ENCODE assay signal across 9 mouse cellular contexts in the genomic region with DNA sequence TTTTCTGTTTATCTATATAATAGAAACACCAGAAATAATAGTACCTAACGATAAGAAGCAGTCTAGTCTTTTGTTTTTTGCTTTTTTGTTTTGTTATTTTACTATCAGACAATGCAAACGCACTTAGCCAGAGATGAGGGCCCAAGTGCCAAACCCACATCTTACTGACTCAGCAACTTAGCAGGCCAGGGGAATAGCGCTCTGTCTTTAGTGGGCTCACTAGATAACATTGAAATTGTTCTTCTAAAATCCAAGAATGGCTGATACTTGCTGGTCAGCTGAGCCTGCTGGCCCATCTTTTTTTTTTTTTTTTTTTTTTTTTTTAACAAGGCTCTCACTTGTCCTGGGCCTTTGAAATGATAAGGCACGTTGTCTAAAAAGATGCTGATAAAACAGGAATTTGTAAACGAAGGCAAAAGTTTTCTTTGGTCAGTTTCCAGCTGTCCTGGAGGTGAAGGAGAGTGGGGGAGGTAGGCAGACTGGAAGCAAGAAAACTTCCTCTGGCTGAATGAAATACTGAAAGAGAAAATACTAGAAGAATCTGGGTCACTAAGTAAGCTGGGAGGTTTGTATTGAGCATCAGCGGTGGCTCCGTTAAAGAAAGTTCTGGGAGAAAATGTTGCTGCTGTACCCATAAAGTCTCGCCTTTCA.
DNase-seq lines count a peak whose midpoint lies in the region; ATAC-seq and TF ChIP-seq lines count a peak whose summit lies in the region.
"Had no signal": no experiment of that assay in that cellular context is flagged by ENCODE, and none has a peak within 500 bp of the region (broad histone marks: within the 10 kb centered on the region; RNA-seq: fewer than 3 reads in every experiment).

No protein-coding gene starts in this region.

- no peaks in the 10 kb centered on the region for H3K9me3 ChIP-seq in kidney, embryonic 15.5 days (replicated peaks)
- H3K9me3 ChIP-seq in heart, embryonic 11.5 days (replicated peaks; ENCODE audit: control insufficient read depth, low read length) = no peaks in the 10 kb centered on the region
- H3K9me3 ChIP-seq in liver, embryonic 16.5 days (replicated peaks; ENCODE audit: control insufficient read depth, low read length) = no peaks in the 10 kb centered on the region

- H3K4me2 ChIP-seq in kidney, embryonic 15.5 days = peak overlapping the region; percentile 33
- H3K4me2 ChIP-seq in heart, embryonic 11.5 days = peak overlapping the region; percentile 56
- no peak overlapping the region for H3K4me2 ChIP-seq in liver, embryonic 16.5 days (ENCODE audit: low read depth, low read length)

- TF ChIP-seq CTCF in left cerebral cortex, adult 2 months (IDR thresholded peaks at IDR 0.05) = no peak

- no peaks in the 10 kb centered on the region for H3K27me3 ChIP-seq in kidney, embryonic 15.5 days
- H3K27me3 ChIP-seq in heart, embryonic 11.5 days (ENCODE audit: control insufficient read depth, insufficient read depth, low read length) = no peaks in the 10 kb centered on the region
- H3K27me3 ChIP-seq in liver, embryonic 16.5 days (ENCODE audit: control insufficient read depth, insufficient read depth, low read depth, low read length) = no peaks in the 10 kb centered on the region

- H3K4me3 ChIP-seq in kidney, embryonic 15.5 days (replicated peaks) = peak overlapping the region; percentile 48
- H3K4me3 ChIP-seq in brown adipose tissue, adult 24 weeks (ENCODE audit: insufficient read depth, low read depth, low read length) = peak overlapping the region; percentile 30
- peak overlapping the region; percentile 44 for H3K4me3 ChIP-seq in heart, embryonic 11.5 days (ENCODE audit: low read depth, low read length)
- H3K4me3 ChIP-seq in liver, embryonic 16.5 days (ENCODE audit: low read depth, low read length) = no peak overlapping the region
- no peak overlapping the region for H3K4me3 ChIP-seq in left cerebral cortex, adult 2 months
- H3K4me3 ChIP-seq: erythroblast, embryonic 14.5 days had no signal

- peak overlapping the region; percentile 95 for H3K27ac ChIP-seq in kidney, embryonic 15.5 days
- 0 out of 2 replicates have a peak overlapping the region, but pooled peaks have one; percentile 24 for H3K27ac ChIP-seq in brown adipose tissue, adult 24 weeks (replicated peaks; ENCODE audit: low read depth, low read length)
- H3K27ac ChIP-seq in heart, embryonic 11.5 days (ENCODE audit: low read depth, low read length) = peak overlapping the region; percentile 97
- H3K27ac ChIP-seq in liver, embryonic 16.5 days (ENCODE audit: low read length) = no peak overlapping the region
- H3K27ac ChIP-seq in left cerebral cortex, adult 2 months = no peak overlapping the region

- intact Hi-C loops in left cerebral cortex, adult 2 months (cut with DNase I) = no loop called here
- intact Hi-C loops in left cerebral cortex, postnatal 25 days (cut with DNase I) = no loop called here

- peak overlapping the region; percentile 53 for H3K9ac ChIP-seq in kidney, embryonic 15.5 days
- peak overlapping the region; percentile 78 for H3K9ac ChIP-seq in heart, embryonic 11.5 days (ENCODE audit: low read depth, low read length)
- no peak overlapping the region for H3K9ac ChIP-seq in liver, embryonic 16.5 days (ENCODE audit: low read depth, low read length)

- DNase-seq in kidney, adult 11 months = no peak
- DNase-seq in left cerebral cortex, adult 2 months (ENCODE audit: extremely low spot score in 1 of 2, low spot score in 2 of 2) = no peak
- no peak for DNase-seq in left cerebral cortex, postnatal 25 days (ENCODE audit: low spot score in 2 of 2)

- no peaks in the 10 kb centered on the region for H3K36me3 ChIP-seq in kidney, embryonic 15.5 days
- H3K36me3 ChIP-seq in heart, embryonic 11.5 days (ENCODE audit: control insufficient read depth, insufficient read depth, low read length) = no peaks in the 10 kb centered on the region
- H3K36me3 ChIP-seq in liver, embryonic 16.5 days (ENCODE audit: control insufficient read depth, insufficient read depth) = no peaks in the 10 kb centered on the region

- WGBS in kidney, embryonic 15.5 days = 38% methylated on average over 8 of the region's 8 CpGs
- 22% methylated on average over 8 of the region's 8 CpGs for WGBS in heart, embryonic 11.5 days (ENCODE audit: insufficient replicate concordance)
- WGBS in liver, embryonic 16.5 days (ENCODE audit: insufficient replicate concordance) = 35% methylated on average over 8 of the region's 8 CpGs

- H3K4me1 ChIP-seq in kidney, embryonic 15.5 days = peaks cover 27% of the 10 kb centered on the region
- H3K4me1 ChIP-seq in brown adipose tissue, adult 24 weeks (ENCODE audit: control insufficient read depth, insufficient read depth, insufficient read length, low read length) = no peaks in the 10 kb centered on the region; the same call in 1 of the 2 replicates
- peaks cover 6% of the 10 kb centered on the region for H3K4me1 ChIP-seq in heart, embryonic 11.5 days (ENCODE audit: control insufficient read depth, insufficient read depth, low read length)
- no peaks in the 10 kb centered on the region for H3K4me1 ChIP-seq in liver, embryonic 16.5 days (ENCODE audit: control insufficient read depth, low read depth, low read length)

- ATAC-seq in kidney, embryonic 15.5 days (replicated peaks; ENCODE audit: low FRiP score) = no peak
- no peak for ATAC-seq in heart, embryonic 11.5 days (replicated peaks; ENCODE audit: insufficient number of reproducible peaks, low FRiP score, low TSS enrichment)
- ATAC-seq in liver, embryonic 16.5 days (ENCODE audit: low read depth) = 0 out of 2 replicates have a peak, but pooled peaks have one; percentile 24
- ATAC-seq in megakaryocyte, adult 5-6 weeks (ENCODE audit: poor library complexity, severe bottlenecking) = no peak

Comparison
In these comparisons a context has a peak if more than half of its experiments do, and no peak if none do; other contexts are left out.
1. H3K27ac ChIP-seq: peak in kidney, embryonic 15.5 days (single experiment), brown adipose tissue, adult 24 weeks (single experiment) and heart, embryonic 11.5 days (single experiment); none in liver, embryonic 16.5 days (single experiment) and left cerebral cortex, adult 2 months (single experiment).
2. H3K4me3 ChIP-seq: peak in kidney, embryonic 15.5 days (single experiment), brown adipose tissue, adult 24 weeks (single experiment) and heart, embryonic 11.5 days (single experiment); none in liver, embryonic 16.5 days (single experiment) and left cerebral cortex, adult 2 months (single experiment).